Mouse (Mus musculus) thymus, adult 2 months (tissue): ENCODE measurements around the gene Serpinb6e. TPM values are rescaled to one million over a fixed set of nuclear protein-coding genes. Genes with fewer than 3 reads are reported as not detected.

Experiments used
- DNase-seq: peaks from one replicate; pipeline ENCODE4 v3.0.0; 2021
- H3K27ac ChIP-seq: fragments of 200-500 bp; 2 replicates; pipeline ENCODE4 v1.5.1; 2012; ENCODE audit warnings: low read length, control low read depth; ENCODE audit not compliant: control insufficient read depth, insufficient read depth
- H3K27me3 ChIP-seq: fragments of 200-500 bp; 2 replicates; pipeline ENCODE4 v1.6.1; 2012; ENCODE audit warnings: mild to moderate bottlenecking, low read length, moderate library complexity, mixed read lengths; ENCODE audit not compliant: control insufficient read depth, insufficient read depth
- H3K36me3 ChIP-seq: fragments of 200-500 bp; 2 replicates; pipeline ENCODE4 v1.6.1; 2012; ENCODE audit warnings: mild to moderate bottlenecking, low read length, moderate library complexity; ENCODE audit not compliant: control insufficient read depth, insufficient read depth
- H3K4me1 ChIP-seq: fragments of 200-500 bp; replicated peaks from 2 replicates; pipeline ENCODE4 v1.6.1; 2012; ENCODE audit warnings: low read length; ENCODE audit not compliant: control insufficient read depth, insufficient read depth
- H3K4me3 ChIP-seq: fragments of 200-500 bp; 2 replicates; pipeline ENCODE4 v1.5.1; 2012; ENCODE audit warnings: mild to moderate bottlenecking, low read length, control low read depth, moderate library complexity; ENCODE audit not compliant: control insufficient read depth, insufficient read depth
- CTCF ChIP-seq: fragments of 200-500 bp; IDR thresholded peaks from 2 replicates; pipeline ENCODE4 v1.5.1; 2012; ENCODE audit warnings: mild to moderate bottlenecking, control low read depth, low read length, moderate library complexity, borderline replicate concordance; ENCODE audit not compliant: control insufficient read depth, poor library complexity, insufficient read depth; ENCODE audit errors: extremely low read depth
- POLR2A ChIP-seq: fragments of 200-500 bp; IDR thresholded peaks from 2 replicates; pipeline ENCODE4 v1.6.1; 2012; ENCODE audit warnings: mild to moderate bottlenecking, low read length, control low read depth, moderate library complexity; ENCODE audit not compliant: control insufficient read depth, poor library complexity, insufficient read depth; ENCODE audit errors: extremely low read depth
- WGBS: fragments of 180-500 bp; shearing (Covaris S2); methylation state at CpG from one replicate; pipeline ENCODE4 v1.1.7; 2018; 5-methylcytosine and 5-hydroxymethylcytosine counted together
- polyA plus RNA-seq: library from polyadenylated mRNA; depleted of rRNA; stranded (reverse); fragments of >200 nt; gene quantifications from 2 replicates; pipeline ENCODE4 v1.2.3, GENCODE M21; 2012; rRNA removed

Serpinb6e gene
- not detected in 2 replicates for polyA plus RNA-seq

DNA sequence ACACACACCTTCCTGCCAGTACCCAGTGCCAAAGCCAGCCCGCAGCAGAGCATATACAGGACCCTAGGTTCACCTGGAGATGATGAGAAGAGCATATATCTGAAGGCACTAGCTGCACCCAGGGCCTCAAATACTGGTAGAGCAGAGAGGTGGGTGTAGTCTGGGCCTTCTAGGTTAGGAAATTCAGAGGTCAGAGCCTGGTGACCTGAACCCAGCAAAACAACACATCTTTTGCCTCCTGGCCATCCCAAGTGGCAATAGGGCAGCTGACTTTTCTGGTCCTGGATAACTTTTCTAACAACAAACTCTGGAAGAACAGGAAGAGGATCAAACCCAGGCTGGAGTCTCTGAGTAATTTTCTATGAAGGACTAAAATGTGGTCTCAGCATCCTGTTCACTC lies at the start of gene Serpinb6e:
Gene Serpinb6e (minus strand): TSS at position 101 of the 400 bp plus-strand sequence.
- no peak for DNase-seq

DNA sequence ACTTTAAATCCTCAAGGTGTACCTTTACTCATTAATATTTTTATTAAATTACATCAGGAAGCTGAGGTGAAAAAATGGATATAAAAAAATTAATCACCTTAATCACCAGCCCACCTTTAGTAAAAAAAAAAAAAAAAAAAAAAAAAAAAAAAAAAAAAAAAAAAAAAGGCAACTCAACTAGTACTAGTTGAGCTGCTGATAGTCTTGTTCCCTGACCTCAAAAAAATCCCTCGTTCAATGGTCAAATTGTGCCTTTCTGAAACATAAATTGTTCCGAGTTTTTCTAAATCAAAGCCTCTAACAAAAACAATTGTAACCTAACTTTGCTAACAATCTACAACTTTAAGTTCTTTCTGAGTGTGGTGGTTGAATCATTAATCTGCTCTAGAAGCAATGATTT lies 12.5 kb downstream of the Serpinb6e start:
- Histone ChIP-seq H3K4me3 (no peak overlapping the region), H3K4me1 (no peaks in the 10 kb centered on the region), H3K27ac (no peak overlapping the region), H3K27me3 (no peaks in the 10 kb centered on the region), H3K36me3 (no peaks in the 10 kb centered on the region)
- 90% methylated on average over 2 of the region's 2 CpGs for WGBS
- no peak for DNase-seq
- TF ChIP-seq CTCF (no peak), POLR2A (no peak)

More for the DNA sequence above, at the start of gene Serpinb6e:
- H3K36me3 ChIP-seq: no peaks in the 10 kb centered on the region
- H3K27me3 ChIP-seq: no peaks in the 10 kb centered on the region
- no peak for TF ChIP-seq POLR2A
- no peak for TF ChIP-seq CTCF
- H3K4me3 ChIP-seq: no peak within 1 kb of the TSS
- H3K27ac ChIP-seq: no peak within 1 kb of the TSS
- no peaks in the 10 kb centered on the region for H3K4me1 ChIP-seq
- 63% methylated on average over 1 of the region's 1 CpGs for WGBS

DNA sequence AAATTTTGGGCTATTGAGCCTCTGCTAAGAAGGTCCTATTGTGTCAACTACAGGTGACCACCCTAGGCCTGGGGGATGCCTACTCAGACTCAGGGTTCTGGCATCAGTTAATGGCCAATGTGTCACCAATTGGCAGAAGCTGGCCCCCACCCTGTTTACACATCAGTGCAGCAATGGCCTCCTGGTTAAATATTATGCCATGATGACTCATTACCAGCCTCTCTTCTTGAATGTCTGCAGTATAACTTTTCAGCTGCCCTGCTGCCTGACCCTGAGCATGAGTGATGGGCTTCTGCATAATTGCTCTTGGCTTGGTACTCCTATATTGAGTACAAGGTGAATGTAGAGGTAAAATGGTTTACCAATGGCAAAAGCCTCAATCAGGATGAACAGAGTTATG lies 19.8 kb downstream of the Serpinb6e start:
- Histone ChIP-seq H3K36me3 (no peaks in the 10 kb centered on the region), H3K27ac (no peak overlapping the region), H3K4me3 (no peak overlapping the region), H3K27me3 (no peaks in the 10 kb centered on the region), H3K4me1 (no peaks in the 10 kb centered on the region)
- TF ChIP-seq CTCF: no peak
- no peak for TF ChIP-seq POLR2A
- DNase-seq: no peak

DNA sequence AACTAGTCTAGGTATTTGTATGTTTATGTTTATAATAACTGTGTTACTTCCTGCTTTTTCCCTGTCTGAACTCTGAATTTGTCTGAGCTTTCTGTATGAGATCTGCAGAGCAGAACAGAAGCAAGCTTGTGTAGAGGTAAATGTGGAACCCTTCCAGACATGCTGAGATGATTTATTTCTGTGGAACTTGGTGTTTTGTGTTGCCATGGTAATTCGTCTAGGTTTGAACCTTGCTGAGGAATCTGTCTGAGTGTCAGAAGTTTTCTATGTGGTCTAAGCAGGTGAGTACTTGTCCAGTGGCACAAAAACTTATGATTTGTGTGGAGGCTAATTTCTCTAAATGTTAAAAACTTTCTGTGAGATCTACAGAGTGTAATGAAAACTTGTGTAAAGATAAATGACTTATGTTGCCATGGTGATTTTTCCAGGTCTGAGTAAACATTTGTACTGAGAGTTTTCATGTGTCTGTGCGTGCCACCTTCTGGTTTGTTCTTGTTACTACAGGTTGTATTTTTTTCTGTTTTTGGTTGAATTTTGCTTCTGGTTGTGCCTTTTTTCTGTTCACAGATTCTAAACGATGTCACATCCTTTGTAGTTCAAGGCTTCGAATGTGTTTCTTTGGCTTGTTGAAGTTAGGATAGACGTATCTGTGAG lies 21.6 kb downstream of the Serpinb6e start:
- TF ChIP-seq CTCF (no peak), POLR2A (no peak)
- Histone ChIP-seq H3K27ac (no peak overlapping the region), H3K27me3 (no peaks in the 10 kb centered on the region), H3K4me1 (no peaks in the 10 kb centered on the region), H3K4me3 (no peak overlapping the region), H3K36me3 (no peaks in the 10 kb centered on the region)
- DNase-seq: no peak
- 78% methylated on average over 5 of the region's 5 CpGs for WGBS

Other genes starting within 250 kb of the Serpinb6e start
- not detected in 2 replicates for gene Serpinb6d, start 182.0 kb downstream of the Serpinb6e start, polyA plus RNA-seq
- gene Serpinb6c, start 62.3 kb upstream of the Serpinb6e start, polyA plus RNA-seq: 0.09 and 0.28 TPM in 2 replicates
- gene Nqo2, start 121.3 kb upstream of the Serpinb6e start, polyA plus RNA-seq: 2.8 and 3.5 TPM in 2 replicates
- 8.9 and 14.1 TPM in 2 replicates for gene Ripk1, start 159.0 kb upstream of the Serpinb6e start, polyA plus RNA-seq
- 48.3 and 50.2 TPM in 2 replicates for gene Serpinb6a, start 159.4 kb upstream of the Serpinb6e start, polyA plus RNA-seq
- 24.7 and 25.9 TPM in 2 replicates for gene Bphl, start 194.2 kb upstream of the Serpinb6e start, polyA plus RNA-seq
- gene Tubb2a, start 234.6 kb upstream of the Serpinb6e start, polyA plus RNA-seq: 469 and 567 TPM in 2 replicates